Mouse (Mus musculus): ENCODE data around the gene Cers6.

Gene Cers6

DNA sequence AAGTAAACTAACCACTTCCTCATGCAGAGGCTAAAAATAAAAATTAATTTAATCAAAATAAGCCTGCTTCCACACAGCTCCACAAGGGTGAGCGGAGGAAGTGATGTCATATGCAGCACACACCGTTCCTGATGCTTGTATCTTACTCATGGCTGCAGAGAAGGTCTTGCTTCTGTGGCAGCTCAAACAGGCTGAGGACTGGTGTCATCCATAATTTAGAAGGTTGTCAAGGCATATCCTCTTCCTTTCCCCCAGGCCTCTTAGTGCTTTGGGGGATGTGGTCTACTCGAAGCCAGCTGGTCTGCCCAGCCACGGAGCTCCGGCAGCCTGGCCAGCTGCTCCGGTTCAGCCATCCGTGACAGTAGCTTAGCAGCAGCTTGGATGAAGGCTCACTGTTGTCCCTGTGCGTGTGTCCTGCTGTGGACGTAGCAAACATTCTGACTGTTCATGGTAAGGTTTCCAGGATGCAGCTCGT, 267.7 kb downstream of the Cers6 start:
- no peak for DNase-seq

DNA sequence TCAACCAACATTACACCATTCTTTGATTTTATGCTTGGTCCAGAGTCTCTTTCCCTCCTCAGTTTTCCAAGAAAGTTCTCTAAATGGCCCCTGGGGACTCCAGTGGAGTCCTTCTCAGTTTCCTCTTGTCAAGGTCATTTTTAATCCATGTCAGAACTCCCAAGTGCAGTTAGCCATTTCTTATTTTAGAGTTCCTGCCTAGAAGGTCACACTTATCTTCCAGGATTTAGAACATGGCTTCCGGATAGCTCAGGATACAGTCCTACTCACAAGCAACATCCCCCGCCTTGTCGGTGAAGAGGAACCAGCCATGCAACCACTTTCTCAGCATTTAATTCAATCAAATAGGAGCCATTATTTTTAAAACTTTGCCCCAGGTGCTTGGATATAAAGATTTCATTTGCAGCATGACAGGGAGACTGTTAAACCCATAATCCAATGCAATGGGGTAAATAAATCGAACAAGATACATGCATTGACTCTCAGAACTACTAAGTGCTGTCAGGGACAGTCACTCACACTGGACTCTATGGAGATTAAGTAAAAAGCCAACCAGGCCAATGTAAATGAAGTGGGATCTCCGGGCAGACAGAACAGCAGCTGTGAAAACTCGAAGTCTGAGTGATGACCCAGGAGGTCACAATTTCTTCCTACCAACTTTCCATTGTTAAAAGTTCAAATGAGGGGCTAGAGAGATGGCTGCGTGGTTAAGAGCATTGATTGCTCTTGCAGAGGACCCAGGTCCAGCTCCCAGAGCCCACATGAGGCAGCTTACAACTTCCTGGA, 268.4 kb downstream of the Cers6 start:
- DNase-seq, result no peak

DNA sequence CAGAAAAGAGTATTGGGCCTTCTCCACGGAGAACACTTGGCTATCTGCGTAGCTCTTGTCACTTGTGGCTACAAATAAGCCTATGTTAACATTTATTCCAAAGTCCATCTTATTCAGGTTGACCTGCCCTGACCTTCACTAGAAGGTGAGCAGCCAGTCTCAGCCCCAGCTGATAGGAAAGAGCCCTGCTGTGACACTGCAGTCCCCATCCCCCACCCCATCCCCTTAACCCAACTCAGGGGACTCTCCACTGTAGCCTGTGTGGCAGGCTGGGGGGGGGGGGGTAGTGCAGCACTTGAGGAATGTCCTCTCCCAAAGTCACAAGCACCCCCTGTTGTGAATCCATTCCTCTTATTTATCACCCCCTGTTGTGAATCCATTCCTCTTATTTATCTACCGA, 270.8 kb downstream of the Cers6 start:
- DNase-seq, result no peak

DNA sequence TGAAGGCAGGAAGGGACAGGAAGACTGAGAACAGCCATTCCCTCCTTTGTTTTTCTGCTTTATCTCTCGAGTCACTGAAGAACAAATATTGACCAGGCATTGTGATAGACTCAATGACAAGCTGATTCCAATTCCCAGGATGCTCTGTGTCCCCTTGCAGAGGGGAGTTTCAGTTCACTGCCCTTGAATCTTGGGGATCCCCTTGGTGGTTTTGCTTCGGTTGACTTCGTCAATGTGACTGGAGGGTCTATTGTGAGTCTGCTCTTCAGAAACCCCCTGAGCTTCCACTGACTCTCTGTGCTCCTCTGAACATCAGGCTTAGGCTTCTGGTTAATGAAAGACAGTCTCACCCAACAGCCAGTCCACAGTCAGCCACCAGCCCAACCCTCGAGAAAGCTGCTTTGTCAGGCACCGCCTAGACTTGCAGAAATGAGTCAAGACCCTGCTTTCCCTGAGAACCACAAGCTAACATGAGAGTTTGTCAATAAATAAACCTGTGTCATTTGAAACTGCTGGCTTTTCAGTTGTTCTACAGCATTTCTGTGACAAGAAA, 271.3 kb downstream of the Cers6 start:
- DNase-seq, result no peak

DNA sequence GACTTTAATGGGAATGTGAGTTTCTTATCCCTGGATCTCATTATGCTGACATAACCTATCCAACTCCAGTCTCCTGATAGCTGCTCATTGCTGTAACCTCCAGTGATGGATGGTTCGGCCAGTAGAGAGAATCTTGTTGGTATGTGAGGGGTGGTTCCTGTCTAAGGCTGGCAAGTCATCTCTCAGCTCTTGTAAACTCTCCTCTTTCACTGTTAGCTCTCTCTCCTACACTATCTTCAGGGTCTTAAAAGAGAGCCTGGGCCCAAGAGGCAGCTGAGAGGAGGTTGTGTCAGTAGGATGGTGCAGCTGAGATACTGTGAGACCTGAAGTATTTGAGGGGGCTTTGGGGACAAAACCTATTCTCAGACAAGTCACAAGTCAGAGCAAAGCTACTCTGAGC, 272.9 kb downstream of the Cers6 start:
- DNase-seq, result no peak

DNA sequence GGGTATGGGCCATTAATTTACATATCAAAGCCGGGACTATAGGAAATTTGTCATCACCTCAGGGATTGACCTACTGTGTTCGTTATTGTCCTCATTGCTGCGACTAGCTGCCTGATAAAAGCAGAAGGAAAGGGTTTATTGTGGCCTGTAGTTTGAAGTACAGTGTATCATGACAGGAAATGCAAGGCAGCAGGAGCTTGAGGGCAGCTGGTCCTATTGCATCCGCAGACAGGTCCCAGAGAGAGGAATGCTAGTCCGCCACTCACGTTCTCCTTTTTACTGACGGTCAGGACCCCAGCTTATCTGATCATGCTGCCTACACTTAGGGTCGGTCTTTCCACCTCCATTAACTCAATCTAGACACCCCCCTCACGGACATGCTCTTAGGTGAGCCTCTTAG, 273.7 kb downstream of the Cers6 start:
- DNase-seq, result no peak

DNA sequence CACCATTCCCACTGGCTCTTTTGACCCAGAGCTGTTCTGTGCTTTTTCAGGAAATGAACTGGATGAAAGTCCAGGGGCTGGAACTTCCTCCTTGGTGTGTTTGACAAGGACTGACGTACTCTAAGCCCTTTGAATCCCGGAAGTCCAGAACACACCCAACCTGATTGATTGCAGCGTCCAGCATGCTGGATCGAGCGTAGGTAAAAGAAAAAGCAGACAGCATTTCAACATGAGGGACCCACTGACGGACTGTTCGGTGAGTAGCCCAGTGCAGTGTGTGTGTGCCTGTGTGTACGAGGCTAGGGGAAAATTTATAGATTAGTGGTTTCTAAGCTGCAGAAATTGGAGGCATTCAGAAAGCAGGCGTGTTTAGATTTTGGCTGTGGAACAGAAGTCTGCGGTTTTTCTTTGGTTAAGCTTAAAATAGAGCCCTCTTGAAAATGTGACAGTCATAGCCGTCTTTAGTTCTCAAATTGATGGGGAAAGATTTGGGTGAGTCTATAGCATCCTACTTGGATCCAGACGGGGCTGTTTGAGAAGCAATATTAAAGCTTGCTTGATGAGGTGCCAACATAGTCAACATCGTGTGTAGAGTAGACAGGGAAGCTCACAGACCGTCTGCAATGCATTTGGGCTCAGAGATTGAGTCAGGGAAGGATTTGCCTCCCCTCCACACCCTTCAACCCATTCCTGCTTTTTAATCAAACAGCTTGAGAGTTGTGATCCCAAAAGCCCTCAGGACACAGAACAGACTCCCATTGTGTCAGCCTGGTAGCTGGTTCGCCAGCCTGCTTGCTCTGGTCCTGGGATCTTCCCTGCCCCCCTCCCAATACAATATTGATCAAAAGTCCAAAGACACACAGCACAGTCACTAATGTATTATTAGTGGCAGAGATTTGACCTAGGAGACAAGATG, 274.7 kb downstream of the Cers6 start, which contains the start of gene Nostrin:
Gene Nostrin, plus strand, starts transcription at position 140 of the 916 bp plus-strand sequence.
- no peak for DNase-seq

DNA sequence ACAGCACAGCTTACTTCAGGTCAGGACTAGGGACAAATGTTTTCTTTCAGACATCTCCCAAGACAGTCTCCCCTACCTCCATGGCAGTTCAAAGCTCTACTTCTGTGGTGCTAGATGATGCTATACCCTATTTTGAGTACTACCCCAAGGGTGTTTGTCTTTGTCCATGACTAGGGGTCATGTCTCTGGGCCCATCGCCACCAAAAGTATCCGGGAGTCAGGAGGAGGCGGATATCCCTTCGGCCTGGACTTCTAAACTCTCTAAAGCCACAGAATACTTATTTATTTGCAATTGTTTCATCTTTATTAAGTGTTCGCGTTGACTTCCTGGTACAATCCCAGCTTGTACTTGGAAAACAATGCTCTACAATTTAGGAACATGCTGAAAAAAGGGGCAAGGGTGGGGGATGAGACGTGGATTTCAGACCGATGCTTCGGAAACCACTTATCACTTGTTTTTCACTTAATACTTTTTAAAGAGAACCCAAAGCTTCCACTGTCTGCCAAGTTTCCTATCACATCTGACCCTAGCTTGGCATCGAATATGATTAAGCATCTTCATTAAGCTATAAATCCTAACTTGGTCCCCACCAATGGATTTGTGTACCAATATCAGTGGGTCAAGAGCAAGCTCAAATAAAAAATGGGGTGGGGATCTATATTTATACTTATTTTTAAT, 276.3 kb downstream of the Cers6 start:
- no peak for DNase-seq

DNA sequence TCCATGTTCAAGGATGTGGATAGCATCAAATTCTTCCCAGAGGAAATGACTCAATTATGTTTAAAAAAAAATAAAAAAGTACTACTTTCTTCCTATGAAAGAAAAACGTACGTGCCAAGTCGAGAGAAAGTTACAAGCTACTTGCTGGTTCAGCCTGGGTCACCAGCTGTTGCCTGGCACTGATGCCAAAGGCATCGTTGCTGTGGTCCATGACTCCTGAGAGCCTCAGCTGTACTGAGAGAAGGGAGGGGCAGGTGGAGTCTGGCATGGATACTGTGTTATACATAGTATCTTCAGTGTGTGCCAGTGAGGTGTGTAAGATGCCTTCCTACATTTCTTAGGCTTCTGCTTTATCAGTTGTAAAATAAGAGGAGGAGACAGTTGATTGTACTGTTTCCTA, 277.5 kb downstream of the Cers6 start:
- DNase-seq, result no peak

DNA sequence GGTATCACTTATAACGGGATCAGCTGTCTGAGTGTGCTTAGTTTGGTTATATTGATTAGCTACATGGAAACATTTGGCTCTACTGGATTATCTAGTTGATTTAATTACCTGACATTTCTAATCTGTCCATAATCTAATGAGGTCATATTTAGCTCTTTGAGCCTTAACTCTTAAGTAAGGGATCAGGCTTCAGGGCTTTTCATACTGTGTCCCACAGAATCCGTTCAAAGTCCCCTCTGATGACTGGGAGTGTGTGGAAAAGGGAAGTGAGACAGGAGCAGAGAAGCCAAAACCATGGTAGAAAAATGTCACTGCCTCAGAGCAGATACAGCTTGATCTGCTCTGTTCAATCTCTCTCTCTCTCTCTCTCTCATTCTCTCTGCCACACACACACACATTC, 279.0 kb downstream of the Cers6 start:
- no peak for DNase-seq

DNA sequence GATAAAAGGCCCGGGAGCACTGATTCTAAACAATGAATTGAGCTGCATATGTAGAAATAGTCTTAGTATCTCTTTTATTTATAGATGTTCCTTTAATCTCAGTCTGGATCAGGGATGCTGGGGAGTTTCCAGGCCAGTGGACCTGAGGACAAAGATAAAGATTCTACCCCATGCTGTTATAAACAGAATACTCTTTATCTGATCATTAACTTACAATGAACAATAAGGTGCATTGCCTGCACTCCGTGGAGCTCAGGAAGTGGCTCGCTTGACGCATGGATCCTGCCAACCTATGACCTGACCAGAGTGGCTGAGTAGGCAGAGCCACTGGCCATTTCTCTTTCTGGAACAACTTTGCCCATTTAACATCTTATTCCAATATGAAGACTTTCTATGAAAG, 279.6 kb downstream of the Cers6 start:
- no peak for DNase-seq

DNA sequence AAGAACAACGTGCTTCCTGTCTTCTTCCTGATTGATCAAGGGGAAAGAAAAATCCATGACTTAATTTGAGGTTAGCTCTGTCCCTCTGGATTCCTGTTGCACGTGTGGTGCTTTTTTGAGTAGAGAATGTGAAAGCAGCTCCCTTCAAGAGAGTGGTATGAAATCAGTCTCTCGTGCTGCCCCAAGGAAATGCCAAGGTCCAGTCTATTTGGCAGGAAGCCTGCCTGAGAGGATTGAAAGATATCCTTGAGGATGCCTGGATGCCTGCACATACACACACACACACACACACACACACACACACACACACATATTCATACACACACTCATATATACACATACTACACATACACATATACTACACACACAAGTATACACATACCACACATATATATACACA, 287.4 kb downstream of the Cers6 start:
- no peak for DNase-seq

DNA sequence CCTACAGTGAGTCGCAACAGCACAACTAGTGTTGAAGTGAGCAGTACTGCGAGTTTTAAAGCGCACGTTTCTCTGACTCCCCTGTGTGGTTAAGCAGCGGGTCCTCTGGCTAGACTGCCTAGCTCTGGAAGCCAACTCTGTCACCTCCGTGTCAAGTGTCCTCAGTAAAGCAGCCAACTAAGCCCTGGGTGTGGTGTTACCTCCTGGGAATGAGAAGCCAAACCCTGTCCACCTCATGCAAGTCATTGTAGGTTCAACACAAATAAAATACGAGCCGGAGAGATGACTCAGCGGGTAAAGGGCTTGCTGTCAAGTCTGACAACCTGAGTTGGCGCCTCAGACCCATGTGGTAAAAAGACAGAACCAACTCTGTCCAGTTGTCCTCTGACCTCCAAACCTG, 287.9 kb downstream of the Cers6 start:
- no peak for DNase-seq

DNA sequence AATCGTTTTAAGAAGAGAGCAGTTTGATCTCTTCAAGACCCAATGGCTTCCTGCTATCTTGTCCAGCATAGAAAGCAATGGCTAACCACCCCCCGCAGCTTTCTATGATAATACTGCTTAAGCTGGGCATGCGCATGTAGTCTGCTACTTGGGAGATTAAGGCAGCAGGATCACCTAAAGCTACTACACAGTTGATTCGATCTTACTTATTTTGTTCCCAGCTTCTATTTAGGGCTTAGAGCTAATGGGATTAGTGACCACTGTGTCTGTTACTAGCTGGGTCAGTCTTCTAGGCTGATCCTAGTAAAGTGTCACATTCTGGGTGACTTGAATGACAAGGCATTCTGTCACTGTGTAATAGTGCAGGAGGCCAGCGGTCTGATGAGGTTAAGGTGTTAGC, 289.6 kb downstream of the Cers6 start:
- no peak for DNase-seq

DNA sequence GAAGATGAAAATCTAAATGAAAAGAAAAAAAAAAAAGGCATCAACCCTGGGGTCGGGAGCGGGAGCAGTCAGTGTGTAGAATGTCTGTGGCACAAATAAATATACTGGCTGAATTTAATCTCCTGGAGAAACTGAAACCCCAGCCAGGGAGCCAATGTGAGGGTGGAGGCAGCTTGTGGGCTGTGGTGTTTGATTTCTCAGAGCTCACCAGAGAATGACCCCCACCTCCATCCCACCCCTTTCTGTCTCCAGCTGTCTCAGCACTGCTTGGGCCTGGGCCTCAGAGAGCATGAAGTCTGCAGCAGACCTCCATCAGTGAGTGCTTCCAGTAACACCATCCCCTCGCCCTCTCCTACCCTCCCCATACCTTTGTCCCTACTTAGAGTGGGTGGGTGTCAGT, 294.6 kb downstream of the Cers6 start:
- no peak for DNase-seq

DNA sequence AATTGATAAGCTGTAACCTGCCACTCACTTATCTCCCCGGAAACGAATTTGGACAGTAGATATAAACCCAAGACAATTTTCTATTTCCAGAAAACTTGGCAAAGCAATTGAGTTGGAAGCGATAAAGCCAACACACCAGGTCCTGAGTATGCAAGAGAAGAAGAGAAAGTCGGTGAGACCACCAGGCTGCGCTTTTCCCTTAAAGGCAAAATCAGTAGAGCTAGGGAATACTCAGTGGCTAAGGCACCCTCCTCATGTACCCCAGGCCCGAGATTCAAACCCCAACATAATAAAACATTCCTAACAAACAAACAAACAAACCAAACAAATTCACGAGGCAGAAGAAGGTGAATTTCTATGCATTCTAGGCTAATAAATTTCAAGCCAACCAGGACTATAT, 295.0 kb downstream of the Cers6 start:
- DNase-seq, result no peak

DNA sequence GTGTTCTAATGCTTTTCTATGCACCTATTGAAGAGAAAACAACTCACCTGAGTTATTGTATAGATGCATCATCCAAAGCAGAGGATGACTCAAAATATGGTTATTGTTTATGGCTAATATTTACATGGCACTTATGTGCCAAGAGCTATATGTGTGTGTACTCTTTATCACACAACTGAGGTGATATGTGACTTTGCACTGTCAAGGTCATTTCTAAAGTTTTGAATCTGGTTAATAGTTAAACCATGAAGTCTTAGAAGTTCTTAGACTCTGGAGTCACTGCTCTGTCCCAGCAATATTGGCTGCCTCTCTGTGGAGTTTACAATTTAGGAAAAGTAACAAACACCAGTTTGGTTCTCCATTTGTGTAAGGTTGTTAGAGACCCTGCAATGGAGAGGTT, 297.7 kb downstream of the Cers6 start:
- DNase-seq, result no peak
